Comparison of ENCODE assay signal across 8 mouse cellular contexts in the genomic region with DNA sequence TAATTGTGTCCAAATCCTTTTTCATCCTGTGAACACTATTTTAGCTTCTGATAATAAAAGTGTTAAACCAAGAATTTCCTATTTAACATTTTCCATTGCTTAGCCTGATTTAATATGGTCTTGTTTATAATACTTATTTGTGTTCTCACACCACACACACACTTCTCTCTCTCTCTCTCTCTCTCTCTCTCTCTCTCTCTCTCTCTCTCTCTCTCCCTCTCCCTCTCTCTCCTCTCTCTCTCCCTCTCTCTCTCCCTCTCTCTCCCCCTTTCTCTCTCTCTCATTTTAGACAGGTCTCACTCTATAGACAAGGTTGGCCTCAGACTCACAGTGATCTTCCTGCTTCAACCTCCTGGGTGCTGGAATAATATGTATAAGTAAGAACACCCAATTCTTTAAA. TPM values are rescaled to one million over a fixed set of nuclear protein-coding genes. Genes with fewer than 3 reads are reported as not detected.
DNase-seq lines count a peak whose midpoint lies in the region; ATAC-seq and TF ChIP-seq lines count a peak whose summit lies in the region.

No protein-coding gene starts in this region.

- H3K4me1 ChIP-seq in kidney, embryonic 14.5 days (ENCODE audit: control insufficient read depth, insufficient read depth, low read length): no peaks in the 10 kb centered on the region
- H3K4me1 ChIP-seq in kidney, adult 2 months (ENCODE audit: control insufficient read depth, insufficient read depth, low read length): no peaks in the 10 kb centered on the region
- H3K4me1 ChIP-seq in embryonic facial prominence, embryonic 14.5 days (ENCODE audit: control insufficient read depth, insufficient read depth, low read length): peaks cover 9% of the 10 kb centered on the region; the same call in 1 of the 2 replicates
- H3K4me1 ChIP-seq in intestine, embryonic 15.5 days (replicated peaks): 0 out of 2 replicates have a peak, but pooled peaks cover 3% of the 10 kb centered on the region
- H3K4me1 ChIP-seq in midbrain, embryonic 16.5 days (ENCODE audit: control insufficient read depth, insufficient read depth, low read length): peaks cover 16% of the 10 kb centered on the region

- H3K4me2 ChIP-seq in kidney, embryonic 14.5 days (replicated peaks; ENCODE audit: low read depth, low read length): peak overlapping the region; percentile 79
- H3K4me2 ChIP-seq in embryonic facial prominence, embryonic 14.5 days (ENCODE audit: low read depth, low read length): peak overlapping the region; percentile 87
- peak overlapping the region; percentile 85; the same call in 1 of the 2 replicates for H3K4me2 ChIP-seq in intestine, embryonic 15.5 days (replicated peaks)
- peak overlapping the region; percentile 72 for H3K4me2 ChIP-seq in midbrain, embryonic 16.5 days (ENCODE audit: low read length)

- no peak for TF ChIP-seq POLR2A in kidney, adult 2 months (IDR thresholded peaks at IDR 0.05; ENCODE audit: low read depth, low read length)

- no peaks in the 10 kb centered on the region for H3K36me3 ChIP-seq in kidney, embryonic 14.5 days (ENCODE audit: control insufficient read depth, insufficient read depth, low read length)
- H3K36me3 ChIP-seq in kidney, adult 2 months (ENCODE audit: control insufficient read depth, insufficient read depth, low read length): no peaks in the 10 kb centered on the region
- no peaks in the 10 kb centered on the region for H3K36me3 ChIP-seq in embryonic facial prominence, embryonic 14.5 days (ENCODE audit: control insufficient read depth, insufficient read depth, low read length)
- H3K36me3 ChIP-seq in intestine, embryonic 15.5 days: no peaks in the 10 kb centered on the region
- H3K36me3 ChIP-seq in midbrain, embryonic 16.5 days (ENCODE audit: control insufficient read depth, insufficient read depth, low read length): no peaks in the 10 kb centered on the region

- no peak for DNase-seq in kidney, adult 2 months
- no peak for DNase-seq in embryonic facial prominence, embryonic 14.5 days (ENCODE audit: low spot score)
- no peak for DNase-seq in thymus, adult 18-20 months
- DNase-seq in layer of hippocampus, adult 9-11 months: no peak

- no peak overlapping the region for H3K27ac ChIP-seq in kidney, embryonic 14.5 days (ENCODE audit: low read depth, low read length)
- no peak overlapping the region for H3K27ac ChIP-seq in kidney, adult 2 months (ENCODE audit: insufficient read depth, low read depth, low read length)
- no peak overlapping the region for H3K27ac ChIP-seq in embryonic facial prominence, embryonic 14.5 days (replicated peaks; ENCODE audit: low read depth, low read length)
- H3K27ac ChIP-seq in intestine, embryonic 15.5 days: no peak overlapping the region
- no peak overlapping the region for H3K27ac ChIP-seq in midbrain, embryonic 16.5 days (ENCODE audit: low read length)

- no peaks in the 10 kb centered on the region for H3K9me3 ChIP-seq in kidney, embryonic 14.5 days (ENCODE audit: control insufficient read depth, low read length)
- no peaks in the 10 kb centered on the region for H3K9me3 ChIP-seq in embryonic facial prominence, embryonic 14.5 days (ENCODE audit: control insufficient read depth, low read length)
- H3K9me3 ChIP-seq in intestine, embryonic 15.5 days: no peaks in the 10 kb centered on the region
- H3K9me3 ChIP-seq in midbrain, embryonic 16.5 days (replicated peaks; ENCODE audit: control insufficient read depth, low read length, poor library complexity, severe bottlenecking): no peaks in the 10 kb centered on the region

- no peak overlapping the region for H3K4me3 ChIP-seq in kidney, embryonic 14.5 days (ENCODE audit: low read length)
- no peak overlapping the region for H3K4me3 ChIP-seq in kidney, adult 2 months (ENCODE audit: insufficient read depth, low read depth, low read length)
- peak overlapping the region; percentile 49; the same call in 1 of the 2 replicates for H3K4me3 ChIP-seq in embryonic facial prominence, embryonic 14.5 days (ENCODE audit: low read depth, low read length)
- no peak overlapping the region for H3K4me3 ChIP-seq in intestine, embryonic 15.5 days (replicated peaks)
- H3K4me3 ChIP-seq in midbrain, embryonic 16.5 days (ENCODE audit: low read depth, low read length): peak overlapping the region; percentile 47

- ATAC-seq in kidney, embryonic 14.5 days (ENCODE audit: low FRiP score, low TSS enrichment): no peak
- no peak for ATAC-seq in embryonic facial prominence, embryonic 14.5 days (ENCODE audit: low read depth)
- no peak for ATAC-seq in intestine, embryonic 15.5 days
- 0 out of 2 replicates have a peak, but pooled peaks have one; percentile 9 for ATAC-seq in midbrain, embryonic 16.5 days
- ATAC-seq in granulocyte monocyte progenitor cell, adult 5-6 weeks (replicated peaks; ENCODE audit: poor library complexity, severe bottlenecking): no peak

- TF ChIP-seq CTCF in kidney, adult 2 months (conservative IDR thresholded peaks at IDR 0.05; ENCODE audit: insufficient read depth, insufficient read length, low read depth, low read length): no peak

- no peaks in the 10 kb centered on the region for H3K27me3 ChIP-seq in kidney, embryonic 14.5 days (ENCODE audit: control insufficient read depth, insufficient read depth, low read length)
- H3K27me3 ChIP-seq in kidney, adult 2 months (replicated peaks; ENCODE audit: control insufficient read depth, insufficient read depth, low read length): no peaks in the 10 kb centered on the region
- no peaks in the 10 kb centered on the region for H3K27me3 ChIP-seq in embryonic facial prominence, embryonic 14.5 days (replicated peaks; ENCODE audit: control insufficient read depth, insufficient read depth, low read length)
- no peaks in the 10 kb centered on the region for H3K27me3 ChIP-seq in intestine, embryonic 15.5 days (replicated peaks)
- H3K27me3 ChIP-seq in midbrain, embryonic 16.5 days (ENCODE audit: control insufficient read depth, insufficient read depth, low read depth, low read length): no peaks in the 10 kb centered on the region

- H3K9ac ChIP-seq in kidney, embryonic 14.5 days (ENCODE audit: low read depth, low read length): no peak overlapping the region; the same call in 1 of the 2 replicates
- no peak overlapping the region for H3K9ac ChIP-seq in embryonic facial prominence, embryonic 14.5 days (ENCODE audit: low read depth, low read length)
- H3K9ac ChIP-seq in intestine, embryonic 15.5 days: no peak overlapping the region
- peak overlapping the region; percentile 46; the same call in 1 of the 2 replicates for H3K9ac ChIP-seq in midbrain, embryonic 16.5 days (ENCODE audit: low read depth, low read length)

RNA-seq across cellular contexts. Expression of a gene that starts 1.0 kb away (rescaled TPM):
- 4.4 and 4.6 TPM in 2 replicates for polyA plus RNA-seq in kidney, embryonic 14.5 days (2014; fragmentation: Nextera tagmentation; extraction: Ambion mirVana)
- polyA plus RNA-seq in kidney, adult 2 months (2012; rRNA removed): 1.2 and 1.5 TPM in 2 replicates
- 6.5 and 8.0 TPM in 2 replicates for polyA plus RNA-seq in embryonic facial prominence, embryonic 14.5 days (2014; fragmentation: Nextera tagmentation; extraction: Ambion mirVana)
- polyA plus RNA-seq in intestine, embryonic 15.5 days (2015; fragmentation: Nextera tagmentation; extraction: Ambion mirVana): 2.4 and 3.0 TPM in 2 replicates
- 6.6 and 7.4 TPM in 2 replicates for polyA plus RNA-seq in midbrain, embryonic 16.5 days (2015; fragmentation: Nextera tagmentation; extraction: Ambion mirVana)
- 10.5 and 13.8 TPM in 2 replicates for total RNA-seq in granulocyte monocyte progenitor cell, adult 5-6 weeks (2014; fragmentation: Nextera tagmentation)
- total RNA-seq in granulocyte monocyte progenitor cell, adult 5-6 weeks (2017): 7.6 and 11.1 TPM in 2 replicates

Comparison
In these comparisons a context has a peak if more than half of its experiments do, and no peak if none do; other contexts are left out.
1. H3K4me3 ChIP-seq: peak in embryonic facial prominence, embryonic 14.5 days (single experiment) and midbrain, embryonic 16.5 days (single experiment); none in kidney, embryonic 14.5 days (single experiment), kidney, adult 2 months (single experiment) and intestine, embryonic 15.5 days (single experiment).
2. Peak in every context shown above with its lines, with median percentiles within 50 percentile points of each other: H3K4me2 ChIP-seq.